Mouse (Mus musculus) activated CD4-positive, CD25-positive, alpha-beta regulatory T cell, adult 4 months (primary cell): ENCODE results near the gene Podxl2. TPM values are rescaled to one million over a fixed set of nuclear protein-coding genes. Genes with fewer than 3 reads are reported as not detected.

ENCODE experiments used
- ATAC-seq: one replicate; pipeline ENCODE4 v1.8.0; 2017
- polyA plus RNA-seq, 2 experiments: library from polyadenylated mRNA; unstranded; fragments of 100-300 nt; shearing (Covaris generic); gene quantifications; one replicate each; pipeline ENCODE4 v1.2.1; 2017

Gene Podxl2
- polyA plus RNA-seq, 2 experiments from 2014 or later = not detected

DNA sequence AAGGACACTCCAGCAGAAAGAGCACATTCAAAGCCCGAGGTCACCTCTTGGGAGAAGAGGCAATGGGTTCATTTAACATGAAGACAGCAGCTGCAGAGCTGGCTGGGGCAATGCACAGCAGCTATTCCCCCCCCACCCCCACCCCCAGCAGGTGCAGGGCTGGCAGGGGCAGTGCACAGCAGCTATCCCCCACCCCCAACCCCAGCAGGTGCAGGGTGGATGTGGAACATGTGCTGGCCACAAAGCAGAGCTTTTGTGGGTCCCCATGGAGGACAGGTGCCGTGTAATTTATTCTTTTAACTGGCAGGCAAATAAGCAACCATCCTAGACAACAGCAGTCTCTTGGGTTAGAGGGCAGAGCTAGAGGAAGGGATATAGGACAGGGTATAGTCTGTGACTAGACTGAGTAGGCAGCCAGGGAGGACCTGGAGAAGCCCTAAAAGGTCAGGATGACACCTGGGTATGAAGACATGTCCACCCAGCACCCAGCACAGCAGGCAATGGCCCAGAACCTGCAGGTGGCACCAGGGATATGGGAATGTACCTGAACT lies 11.6 kb upstream of the Podxl2 start:
- no peak for ATAC-seq

DNA sequence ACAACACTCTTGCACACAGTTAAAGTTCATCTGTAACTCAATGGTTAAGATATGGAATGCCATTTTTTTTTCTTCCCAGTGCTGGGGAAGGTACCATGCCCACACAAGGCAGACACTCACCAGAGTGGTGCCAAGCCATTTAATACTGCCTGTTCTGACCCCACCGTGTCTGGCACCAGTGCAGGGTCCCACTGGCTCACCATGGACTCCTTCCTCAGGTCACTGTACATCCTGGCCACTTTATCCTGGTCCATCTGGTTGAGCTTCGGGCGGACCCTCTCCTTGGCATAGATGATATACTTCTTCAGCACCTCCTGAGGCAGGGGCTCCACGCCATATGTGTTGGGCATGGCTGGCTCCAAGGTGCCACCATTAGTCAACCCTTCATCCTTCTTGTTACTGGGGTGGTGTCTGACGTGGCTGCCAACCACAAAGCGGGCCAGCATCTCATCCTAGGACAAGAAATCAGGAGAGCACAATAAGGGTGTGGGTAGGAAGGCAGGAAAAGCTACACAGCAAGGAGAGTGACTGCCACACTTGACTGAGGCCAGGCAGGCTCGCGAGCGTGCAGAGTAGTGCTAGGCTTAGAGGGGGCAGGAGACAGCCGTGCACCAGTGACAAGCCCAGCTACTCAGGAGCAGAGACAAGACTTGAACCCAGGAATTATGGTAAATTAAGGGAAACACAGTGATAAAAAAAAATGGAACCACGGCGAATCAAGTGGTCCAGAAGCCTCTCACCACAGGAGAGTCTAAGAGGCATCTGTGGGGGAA lies 11.0 kb upstream of the Podxl2 start:
- ATAC-seq = no peak

DNA sequence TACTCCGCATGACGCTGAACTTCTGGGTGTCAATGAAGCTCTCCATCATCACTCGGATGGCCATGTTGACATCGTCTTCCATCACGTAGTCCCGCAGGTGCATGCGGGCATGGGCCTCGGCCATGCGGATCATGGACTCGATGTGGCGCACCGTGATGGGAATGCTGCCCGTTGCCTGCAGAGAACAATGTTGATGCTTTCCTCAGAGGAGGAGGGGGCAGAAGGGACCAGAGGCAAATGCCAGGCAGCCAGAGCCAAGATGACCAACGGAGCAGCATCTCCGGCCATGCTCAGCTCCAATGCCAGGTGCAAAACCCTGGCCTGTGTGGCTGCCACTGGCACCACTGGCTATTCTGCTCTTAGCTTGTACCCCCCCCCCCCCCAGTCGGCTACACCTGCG lies 9.8 kb upstream of the Podxl2 start:
- ATAC-seq = no peak

DNA sequence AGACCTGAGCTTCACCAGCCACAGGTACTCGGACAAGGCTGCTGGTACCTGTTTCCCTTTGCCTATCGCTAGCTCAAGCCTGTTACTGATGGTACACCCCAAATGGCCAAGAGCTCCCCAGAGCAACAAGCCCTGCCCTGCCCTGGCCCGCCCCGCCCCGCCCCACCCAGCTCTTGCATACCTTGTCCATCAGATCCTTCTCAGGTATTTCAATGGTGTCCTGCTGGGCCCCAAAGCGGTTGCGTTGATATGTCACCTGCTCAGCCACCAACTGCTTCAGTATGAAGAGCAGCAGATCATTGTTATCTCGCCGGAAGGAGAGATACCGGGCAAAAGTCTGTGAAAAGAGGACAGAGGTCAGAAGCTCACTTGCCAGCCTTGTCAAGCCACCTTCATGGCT lies 9.4 kb upstream of the Podxl2 start:
- ATAC-seq = no peak

DNA sequence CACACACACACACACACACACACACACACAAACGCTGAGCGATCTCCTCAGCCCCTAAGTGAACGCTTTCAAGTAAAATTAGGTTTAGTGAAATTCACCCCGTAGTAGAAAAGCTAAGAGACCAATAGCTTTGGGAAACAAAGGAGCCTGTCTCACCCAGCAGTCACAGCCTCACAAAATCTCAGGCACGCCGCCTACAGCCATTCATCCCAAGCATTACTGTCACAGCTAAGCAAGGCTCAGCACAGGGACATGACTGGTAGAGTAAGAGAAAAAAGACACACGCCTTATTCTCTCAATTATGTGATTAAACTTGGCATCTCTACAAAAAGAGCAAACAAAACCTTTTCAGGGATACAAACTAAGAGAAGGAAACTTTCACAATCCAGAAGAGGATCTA lies 6.5 kb upstream of the Podxl2 start:
- no peak for ATAC-seq

DNA sequence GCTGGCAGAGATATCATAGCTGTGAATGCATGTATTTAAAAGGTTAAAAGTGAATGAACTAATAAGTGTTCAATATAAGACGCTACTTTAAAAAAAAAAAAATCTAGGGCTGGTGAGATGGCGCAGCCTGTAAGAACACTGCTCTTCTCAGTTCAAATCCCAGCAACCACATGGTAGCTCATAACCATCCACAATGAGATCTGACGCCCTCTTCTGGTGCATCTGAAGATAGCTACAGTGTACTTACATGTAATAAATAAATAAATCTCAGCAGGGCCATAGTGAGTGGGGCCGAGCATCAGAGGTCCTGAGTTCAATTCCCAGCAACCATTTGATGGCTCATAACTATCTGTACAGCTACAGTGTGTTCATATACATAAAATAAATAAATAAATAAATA lies 4.6 kb upstream of the Podxl2 start:
- no peak for ATAC-seq

DNA sequence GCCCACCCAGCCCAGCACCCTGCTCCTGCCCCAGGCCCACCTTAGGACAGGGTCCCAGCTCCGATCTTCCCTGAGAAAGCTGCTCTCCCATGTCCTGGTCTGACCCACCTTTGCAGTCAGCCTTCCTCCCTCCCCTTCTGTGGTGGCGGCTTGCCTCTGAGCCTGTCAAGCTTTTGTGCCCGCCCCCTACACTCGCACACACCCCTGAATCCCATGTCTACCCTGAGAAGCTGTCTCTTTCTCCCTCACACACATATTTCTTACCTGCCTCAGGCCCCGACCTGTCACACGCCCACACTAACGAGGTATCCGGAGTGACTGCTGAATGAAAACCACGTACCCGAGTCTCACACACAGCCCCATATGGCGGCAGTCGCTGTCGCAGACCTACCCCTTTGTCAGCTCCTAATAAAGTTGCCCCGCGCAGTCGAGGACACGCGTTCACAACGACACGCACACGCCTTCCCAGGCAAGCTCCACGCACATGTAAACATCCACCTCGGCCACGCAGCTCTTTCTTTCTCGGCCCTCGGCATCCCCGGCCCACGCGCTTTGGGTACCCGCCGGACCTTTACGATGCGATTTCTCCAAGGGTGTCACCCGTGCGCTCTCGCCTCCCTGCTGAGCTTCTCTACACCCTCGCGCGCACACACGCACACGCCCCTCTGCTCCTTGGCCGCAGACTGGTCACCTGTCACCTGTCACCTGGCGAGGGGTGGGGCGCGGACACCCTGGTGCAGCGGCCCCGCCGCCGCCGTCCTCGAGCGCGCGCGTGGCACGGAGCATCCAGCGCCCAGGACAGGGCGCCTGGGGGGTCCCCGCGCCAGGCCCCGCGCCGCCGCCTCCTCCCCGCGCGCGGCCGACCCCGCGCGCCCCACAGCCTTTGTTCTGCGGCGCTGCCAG lies 628 bp downstream of the Podxl2 start:
- no peak for ATAC-seq

DNA sequence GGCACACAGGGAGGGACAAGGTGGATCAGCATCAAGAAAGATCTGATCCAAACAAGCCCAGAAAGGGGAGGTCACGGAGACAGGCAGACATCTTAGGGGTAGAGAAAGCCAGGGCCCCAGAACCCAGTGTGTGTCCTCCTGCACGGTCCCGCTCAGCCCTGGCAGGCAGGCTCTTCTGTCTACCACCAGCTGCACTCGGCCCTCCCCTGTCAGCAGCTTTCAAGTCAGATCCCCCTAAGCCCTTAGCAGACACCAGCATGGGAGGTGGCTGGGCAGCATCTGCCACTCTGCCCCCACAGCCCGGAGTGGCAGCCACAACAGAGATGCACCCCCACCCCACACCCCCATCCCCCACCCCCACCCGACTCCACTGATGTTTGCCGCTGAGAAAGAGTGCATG lies 2.0 kb downstream of the Podxl2 start:
- no peak for ATAC-seq

DNA sequence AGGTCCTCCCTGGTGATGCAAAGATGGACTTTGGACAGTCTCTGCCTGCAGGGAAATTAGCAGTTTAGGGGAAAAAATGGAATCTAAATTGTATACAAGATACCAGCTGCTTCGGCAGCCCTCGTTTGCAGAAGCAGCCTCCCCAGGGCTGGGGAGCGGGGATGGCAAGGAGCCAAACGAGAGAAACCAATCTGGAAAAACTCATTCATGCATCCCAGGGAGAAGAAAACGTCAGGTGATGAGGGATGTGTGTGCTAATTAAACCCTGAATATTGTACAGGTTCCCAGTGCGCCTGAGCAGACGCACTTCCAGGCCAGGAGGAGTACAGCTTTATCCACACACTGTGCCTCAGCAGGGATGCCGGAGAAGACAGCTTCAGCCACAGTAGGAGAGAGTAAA lies 3.3 kb downstream of the Podxl2 start:
- ATAC-seq = no peak

DNA sequence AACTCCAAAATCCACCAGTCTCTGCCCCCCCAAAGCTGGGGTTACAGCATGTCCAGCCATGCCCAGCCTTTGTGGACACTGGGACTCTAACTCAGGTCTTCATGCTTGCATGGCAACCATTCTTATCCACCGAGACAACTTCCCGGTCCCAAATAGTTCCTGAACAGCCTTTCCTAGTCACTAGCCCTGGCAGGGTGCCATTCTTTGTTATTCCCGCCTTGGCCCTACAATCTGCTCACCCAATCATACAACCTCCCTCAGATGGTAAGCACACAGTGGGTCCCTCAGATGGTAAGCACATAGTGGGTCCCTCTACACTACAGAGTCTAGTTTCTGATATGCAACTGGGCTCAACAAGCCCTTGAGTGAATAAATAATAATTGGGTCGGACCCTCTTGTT lies 4.2 kb downstream of the Podxl2 start:
- no peak for ATAC-seq

DNA sequence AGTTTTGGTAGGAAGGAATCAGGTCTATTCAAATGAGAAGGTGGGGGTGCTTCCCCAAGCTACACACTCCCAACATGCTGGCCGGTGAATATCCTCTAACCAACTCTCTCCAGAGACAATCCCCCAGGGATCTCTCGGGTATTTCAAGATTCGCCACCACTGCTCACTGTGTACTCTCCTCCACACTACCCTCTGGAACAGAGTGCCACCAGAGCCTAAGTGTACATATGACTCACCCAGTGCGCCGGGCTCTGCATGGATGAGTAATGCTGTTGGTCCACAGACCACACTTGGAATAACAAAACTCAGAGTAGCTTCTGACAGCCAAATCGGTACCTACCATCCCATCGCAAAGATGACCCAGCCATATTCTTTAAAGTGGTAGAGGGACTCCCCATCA lies 5.4 kb downstream of the Podxl2 start:
- no peak for ATAC-seq

DNA sequence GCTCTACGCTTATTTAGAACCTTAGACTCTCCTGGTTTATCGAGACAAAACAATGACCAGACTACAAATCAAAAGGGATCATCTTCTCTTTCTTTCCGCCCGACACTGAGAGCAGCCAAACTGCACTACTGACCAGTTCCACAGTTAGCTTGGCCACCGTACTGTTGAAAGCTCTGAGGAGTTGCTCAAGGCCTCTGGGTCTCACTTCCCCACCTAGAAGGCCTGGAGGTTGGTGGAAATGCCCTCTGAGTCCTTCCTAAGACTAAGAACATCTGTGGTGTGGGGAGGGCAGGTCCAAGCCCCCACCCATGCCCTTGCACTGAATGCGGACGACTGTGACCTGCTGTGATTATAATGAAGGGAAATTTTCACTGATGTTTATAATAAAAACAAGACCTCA lies 9.1 kb downstream of the Podxl2 start:
- no peak for ATAC-seq

DNA sequence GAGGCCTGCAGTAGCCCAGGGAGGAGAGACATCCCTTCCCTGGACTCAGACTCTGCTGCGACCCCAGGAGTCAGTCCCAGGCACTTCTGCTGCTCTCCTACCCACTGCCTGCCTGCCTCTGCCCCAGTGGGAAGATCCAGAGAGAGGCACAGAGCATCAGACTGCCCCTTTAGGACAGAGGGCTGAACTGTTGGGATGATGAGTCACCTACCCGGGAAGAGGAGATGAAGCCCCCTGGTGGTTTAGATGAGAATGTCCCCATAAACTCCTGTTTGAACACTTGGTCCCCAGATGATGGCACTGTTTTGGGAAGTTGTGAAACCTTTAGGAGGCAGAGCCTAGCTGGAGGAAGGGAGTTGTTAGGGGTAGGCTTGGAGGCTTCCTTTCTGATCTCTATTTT lies 13.9 kb downstream of the Podxl2 start:
- no peak for ATAC-seq

DNA sequence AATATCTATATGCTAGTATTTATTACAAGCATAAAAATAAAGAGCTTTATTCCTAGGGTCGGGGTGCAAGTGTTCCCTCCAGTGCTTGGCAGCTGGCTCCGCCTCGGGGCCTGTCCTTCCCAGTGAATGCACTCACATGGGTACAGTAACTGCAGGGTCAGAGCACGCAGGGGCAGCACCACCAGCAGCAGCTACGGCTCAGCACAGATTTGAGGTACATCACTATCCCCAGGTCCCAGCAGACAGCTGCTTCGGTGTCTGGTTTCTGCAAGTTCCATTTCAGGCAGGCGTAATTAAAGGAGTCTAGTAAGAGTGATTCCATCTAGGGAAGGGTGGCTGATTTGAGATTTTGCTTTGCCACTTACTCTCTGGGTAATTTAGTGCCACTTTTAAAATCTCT lies 16.5 kb downstream of the Podxl2 start:
- ATAC-seq = no peak

DNA sequence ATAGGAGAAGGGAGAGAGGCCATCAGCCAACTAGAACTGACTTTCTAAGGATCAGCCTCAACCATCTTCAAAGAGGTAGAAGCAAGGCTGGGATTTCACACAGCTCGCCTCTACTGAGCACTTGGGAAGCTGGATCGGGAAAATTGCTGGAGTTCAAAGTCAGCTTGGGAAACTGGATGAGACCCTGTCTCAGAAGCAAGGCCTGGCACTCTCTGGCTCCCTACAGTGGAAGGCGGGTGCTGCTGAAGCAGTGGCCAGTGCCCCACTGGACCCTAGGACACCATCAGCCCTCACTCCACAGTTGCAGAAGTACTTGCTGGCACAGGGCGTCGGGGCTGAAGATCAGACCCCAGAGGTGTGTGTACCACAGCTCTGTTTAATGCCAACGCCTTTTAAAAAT lies 17.0 kb downstream of the Podxl2 start:
- no peak for ATAC-seq

DNA sequence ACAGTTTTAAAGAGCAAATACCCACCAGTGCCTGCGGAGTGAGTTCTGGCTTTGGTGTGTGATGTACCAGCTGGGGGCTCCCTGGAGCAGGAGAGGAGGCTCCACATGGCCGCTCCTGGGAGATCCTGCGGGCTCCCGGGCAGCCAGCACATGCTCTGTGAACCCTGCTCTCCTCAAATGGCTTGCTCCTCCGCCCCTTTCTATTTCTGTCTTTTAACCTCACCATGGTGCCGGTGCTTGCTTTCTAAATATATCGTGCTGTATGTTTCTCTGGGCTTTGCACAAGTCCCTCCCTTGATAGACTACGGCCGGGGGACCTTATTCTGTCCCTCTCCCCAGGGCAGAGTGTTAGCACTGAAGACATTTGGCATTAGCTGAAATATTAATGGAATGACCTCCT lies 17.6 kb downstream of the Podxl2 start:
- ATAC-seq = no peak

DNA sequence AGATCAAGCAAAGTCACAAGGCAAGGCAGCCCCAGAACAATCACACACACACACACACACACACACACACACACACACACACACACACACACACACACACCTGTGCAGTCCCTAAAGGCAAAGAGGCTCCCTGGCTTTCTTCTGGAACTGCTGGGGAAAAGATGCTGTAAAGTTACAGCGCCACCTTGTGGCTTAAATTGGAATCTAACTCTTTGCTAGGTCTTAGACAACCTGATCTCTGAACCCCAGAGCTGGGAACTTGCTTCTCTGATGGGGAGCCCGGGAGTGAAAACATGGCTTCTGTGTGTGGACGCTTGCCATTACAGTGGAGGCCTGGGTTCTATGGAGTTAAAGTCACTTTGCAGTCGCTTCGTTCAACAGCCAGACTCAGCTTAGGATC lies 19.2 kb downstream of the Podxl2 start:
- ATAC-seq = peak; percentile 32

DNA sequence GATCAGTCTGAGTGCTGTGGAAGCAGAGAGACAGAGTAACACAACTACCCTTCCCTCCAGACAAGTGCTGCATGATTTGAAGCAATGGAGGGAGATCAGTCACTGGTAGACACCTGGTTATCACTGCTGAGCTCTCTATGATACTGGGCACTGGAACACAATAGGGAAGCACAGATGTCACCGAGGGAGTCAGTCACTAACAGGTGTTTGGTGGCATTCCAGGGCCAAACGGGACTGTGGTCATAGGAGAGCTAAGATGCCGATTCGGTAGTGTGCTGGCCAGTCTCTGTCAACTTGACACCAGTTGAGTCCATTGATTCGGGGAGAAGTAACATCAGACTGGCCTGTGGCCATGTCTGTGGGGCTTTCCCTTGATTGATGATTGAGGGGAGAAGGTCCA lies 20.3 kb downstream of the Podxl2 start:
- ATAC-seq = no peak

DNA sequence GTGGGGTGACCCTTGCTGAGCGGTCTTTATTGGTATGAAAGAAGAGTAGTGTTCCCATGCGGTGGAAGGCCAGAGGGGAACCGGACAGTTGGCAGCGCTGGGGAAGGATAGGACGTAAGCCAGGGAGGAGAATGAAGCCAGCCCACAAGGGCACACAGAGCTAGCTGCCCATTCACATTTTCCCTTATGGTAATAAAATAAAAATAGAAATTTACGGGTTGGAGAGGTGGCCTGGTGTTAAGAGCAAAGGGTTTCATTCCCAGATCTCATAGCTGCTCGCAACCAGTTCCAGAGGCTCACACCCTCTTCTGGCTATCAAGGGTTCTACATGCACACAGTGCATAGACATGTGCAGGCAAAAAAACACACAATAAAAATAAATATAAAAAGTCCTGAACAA lies 24.8 kb downstream of the Podxl2 start:
- ATAC-seq = no peak

DNA sequence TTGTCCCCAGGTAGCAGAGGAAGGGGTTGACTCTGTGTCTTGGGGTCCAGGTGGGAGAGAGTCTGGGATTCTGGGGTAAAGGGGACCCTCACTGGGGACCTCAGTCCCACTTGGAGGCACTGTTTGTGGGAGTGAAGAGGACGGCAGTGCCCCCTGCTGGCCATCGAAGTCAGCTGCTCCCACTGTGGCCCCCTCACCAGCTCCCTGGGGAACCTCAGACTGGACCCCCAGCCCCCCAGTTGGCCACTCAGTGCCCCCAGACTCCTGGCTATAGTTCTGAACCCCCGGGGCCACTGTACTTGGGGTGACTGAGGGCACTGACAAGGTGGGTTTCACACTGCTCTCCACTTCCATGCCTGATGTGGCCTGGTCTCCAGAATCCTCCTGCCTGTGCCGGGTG lies 25.6 kb downstream of the Podxl2 start:
- no peak for ATAC-seq

DNA sequence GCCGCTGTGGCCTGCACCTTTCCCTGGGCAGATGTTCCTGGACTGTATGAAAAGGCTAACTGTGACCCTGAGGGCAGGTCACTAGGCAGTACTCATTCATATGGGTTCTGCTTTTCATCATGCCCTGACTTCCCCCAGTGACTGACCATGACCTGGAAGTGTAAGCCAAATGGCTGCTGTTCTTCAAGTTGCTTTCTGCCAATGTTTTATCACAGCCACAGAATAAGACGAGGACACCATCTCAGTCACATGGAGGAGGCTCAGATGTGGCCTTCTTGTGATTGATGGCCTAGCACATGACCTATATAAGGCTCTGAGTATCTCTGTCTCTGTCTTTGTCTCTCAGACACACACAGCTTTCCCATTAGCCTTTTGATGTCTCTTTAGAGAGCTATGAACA lies 27.3 kb downstream of the Podxl2 start:
- ATAC-seq = no peak

DNA sequence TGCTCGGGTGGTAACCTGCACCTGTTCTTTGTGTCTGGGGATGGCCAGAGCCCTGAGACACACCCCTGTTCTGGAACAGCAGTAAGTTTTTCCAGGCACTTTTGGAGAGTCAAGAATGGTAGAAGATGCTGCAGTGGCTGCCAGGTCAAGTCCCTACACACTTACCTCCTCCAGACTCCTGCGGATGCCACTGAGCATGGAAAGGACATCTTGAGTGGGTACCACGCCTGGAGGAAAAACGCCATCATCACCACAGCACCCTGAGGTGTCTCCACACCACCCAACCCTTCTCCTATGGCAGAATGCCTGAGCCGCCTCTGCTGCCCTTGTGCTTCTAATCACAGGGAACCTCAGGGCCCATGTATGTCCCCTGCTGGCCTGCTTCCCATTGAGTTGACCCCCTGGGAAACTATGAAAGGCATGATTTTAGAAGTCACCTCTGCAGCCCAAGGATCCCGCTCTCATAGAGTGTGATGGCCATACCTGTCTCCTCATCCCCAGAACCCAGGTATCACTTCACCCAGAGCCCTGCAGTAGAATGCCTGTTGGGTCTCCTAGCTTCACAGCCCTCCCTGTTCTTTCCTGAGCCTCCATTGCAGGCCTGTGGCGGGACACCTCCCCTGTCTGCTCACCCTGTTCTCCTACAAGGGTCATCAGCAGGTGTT lies 29.8 kb downstream of the Podxl2 start:
- ATAC-seq = no peak
